Mouse (Mus musculus) ES-Bruce4 (cell line): ENCODE data around the gene Rln3. TPM values are rescaled to one million over a fixed set of nuclear protein-coding genes. Genes with fewer than 3 reads are reported as not detected.

ENCODE experiments used
- H3K27ac ChIP-seq: 2 replicates; pipeline ENCODE4 v1.5.1; 2012; ENCODE audit warnings: low read length, inconsistent platforms; ENCODE audit not compliant: insufficient read depth
- H3K27me3 ChIP-seq: 2 replicates; pipeline ENCODE4 v1.6.1; 2012; ENCODE audit warnings: mild to moderate bottlenecking, low read length, inconsistent platforms; ENCODE audit not compliant: control insufficient read depth, poor library complexity, insufficient read depth, severe bottlenecking
- H3K36me3 ChIP-seq: 2 replicates; pipeline ENCODE4 v1.6.1; 2012; ENCODE audit warnings: inconsistent platforms, mild to moderate bottlenecking, low read length, moderate library complexity; ENCODE audit not compliant: control insufficient read depth, poor library complexity, insufficient read depth, severe bottlenecking
- H3K4me1 ChIP-seq: one replicate; pipeline ENCODE4 v1.8.1; 2011; ENCODE audit warnings: low read length; ENCODE audit not compliant: control insufficient read depth, insufficient read depth
- H3K4me3 ChIP-seq: 2 replicates; pipeline ENCODE4 v1.5.1; 2011; ENCODE audit warnings: low read depth, mild to moderate bottlenecking, low read length
- H3K9ac ChIP-seq: 2 replicates; pipeline ENCODE4 v1.6.1; 2012; ENCODE audit warnings: low read depth, mild to moderate bottlenecking, inconsistent platforms; ENCODE audit not compliant: poor library complexity, severe bottlenecking
- H3K9me3 ChIP-seq: replicated peaks from 2 replicates; pipeline ENCODE4 v1.6.1; 2012; ENCODE audit warnings: mild to moderate bottlenecking, low read length, inconsistent platforms; ENCODE audit not compliant: control insufficient read depth, poor library complexity, insufficient read depth, severe bottlenecking
- CTCF ChIP-seq: IDR thresholded peaks from one replicate; pipeline ENCODE4 v1.8.1; 2011; ENCODE audit warnings: low read depth, low read length
- EP300 ChIP-seq: IDR thresholded peaks from 2 replicates; pipeline ENCODE4 v1.6.1; 2011; ENCODE audit warnings: low read depth, low read length; ENCODE audit not compliant: insufficient read depth
- POLR2A ChIP-seq: IDR thresholded peaks from one replicate; pipeline ENCODE4 v1.8.1; 2011; ENCODE audit warnings: low read length; ENCODE audit not compliant: insufficient read depth
- polyA plus RNA-seq: library from polyadenylated mRNA; stranded (reverse); fragments of >200 nt; gene quantifications from 2 replicates; pipeline ENCODE4 v1.2.4, GENCODE M21; 2011; ENCODE audit warnings: low read depth; ENCODE audit not compliant: missing spikeins, insufficient read depth, insufficient read length

Rln3 gene
- polyA plus RNA-seq, 1 experiment = 1.9 TPM

DNA sequence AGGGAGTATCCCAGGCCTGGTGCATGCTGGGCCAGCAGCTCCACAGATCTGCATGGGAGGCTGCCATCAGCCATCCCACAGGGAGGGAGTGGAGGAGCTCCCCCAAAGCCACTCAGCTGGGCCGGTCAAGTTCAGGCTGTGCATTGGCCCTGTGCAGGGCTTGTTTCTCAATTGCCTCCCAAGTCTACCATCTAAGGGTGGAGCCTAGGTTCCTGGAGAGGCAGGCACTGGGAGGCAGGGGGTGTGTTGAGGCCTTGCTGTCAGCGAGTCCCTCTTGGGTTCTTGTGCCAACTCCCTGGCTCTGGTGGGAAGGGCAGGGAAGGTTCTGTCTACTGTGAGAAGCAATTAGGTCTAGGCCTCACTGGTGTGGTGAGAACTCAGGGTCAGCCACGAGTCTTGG lies 27.1 kb upstream of the Rln3 start:
- H3K9me3 ChIP-seq = no peaks in the 10 kb centered on the region
- H3K27ac ChIP-seq = no peak overlapping the region
- H3K36me3 ChIP-seq = no peaks in the 10 kb centered on the region
- no peaks in the 10 kb centered on the region for H3K27me3 ChIP-seq
- no peak overlapping the region for H3K9ac ChIP-seq
- H3K4me1 ChIP-seq = peaks cover 7% of the 10 kb centered on the region
- no peak overlapping the region for H3K4me3 ChIP-seq
- TF ChIP-seq POLR2A (no peak), CTCF (no peak), EP300 (no peak)

DNA sequence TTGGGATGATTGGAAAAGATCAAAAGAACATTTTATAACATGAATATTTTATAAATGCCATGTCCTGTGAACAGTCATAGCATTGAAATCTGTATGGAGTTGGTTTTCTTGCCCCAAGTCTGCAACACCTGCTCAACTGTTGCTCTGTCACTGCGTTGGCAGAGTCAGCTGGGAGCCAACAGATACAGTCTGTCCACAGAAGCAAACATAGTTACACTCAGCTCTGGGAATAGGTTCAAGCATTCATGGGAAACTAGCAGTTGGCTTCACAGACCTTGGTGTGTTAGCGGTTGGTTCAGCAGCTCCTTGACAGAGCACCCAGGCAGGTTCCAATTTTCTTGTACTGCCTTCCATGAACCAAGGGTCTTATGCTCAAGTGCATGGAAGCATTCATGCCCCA lies 25.9 kb upstream of the Rln3 start:
- TF ChIP-seq CTCF = no peak
- TF ChIP-seq POLR2A = no peak
- no peak for TF ChIP-seq EP300
- H3K9me3 ChIP-seq = no peaks in the 10 kb centered on the region
- no peak overlapping the region for H3K27ac ChIP-seq
- H3K27me3 ChIP-seq = no peaks in the 10 kb centered on the region
- peaks cover 7% of the 10 kb centered on the region for H3K4me1 ChIP-seq
- no peak overlapping the region for H3K4me3 ChIP-seq
- H3K36me3 ChIP-seq = no peaks in the 10 kb centered on the region
- no peak overlapping the region for H3K9ac ChIP-seq

DNA sequence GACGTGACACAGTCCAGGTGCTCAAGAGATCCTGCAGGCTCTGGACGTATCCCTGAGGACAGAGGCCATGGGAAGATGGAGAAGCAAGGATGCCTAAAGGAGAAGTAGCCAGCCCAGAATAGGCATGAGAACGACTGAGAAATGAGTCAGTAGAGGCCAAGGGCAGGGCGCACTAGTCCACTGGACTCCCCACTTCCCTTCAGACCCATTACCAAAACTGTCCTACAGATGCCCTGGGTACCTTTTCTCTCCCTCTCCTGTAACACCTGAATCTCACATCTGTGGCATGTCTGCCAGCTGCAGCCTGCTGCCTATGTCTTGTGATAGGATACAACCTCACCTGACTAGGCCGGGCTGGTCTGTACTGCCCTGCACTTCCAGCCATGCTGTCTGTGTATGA lies 25.4 kb upstream of the Rln3 start:
- H3K27me3 ChIP-seq = no peaks in the 10 kb centered on the region
- no peaks in the 10 kb centered on the region for H3K9me3 ChIP-seq
- H3K4me3 ChIP-seq = no peak overlapping the region
- no peak overlapping the region for H3K27ac ChIP-seq
- H3K36me3 ChIP-seq = no peaks in the 10 kb centered on the region
- no peak overlapping the region for H3K9ac ChIP-seq
- peaks cover 7% of the 10 kb centered on the region for H3K4me1 ChIP-seq
- TF ChIP-seq POLR2A (no peak), EP300 (no peak), CTCF (no peak)

DNA sequence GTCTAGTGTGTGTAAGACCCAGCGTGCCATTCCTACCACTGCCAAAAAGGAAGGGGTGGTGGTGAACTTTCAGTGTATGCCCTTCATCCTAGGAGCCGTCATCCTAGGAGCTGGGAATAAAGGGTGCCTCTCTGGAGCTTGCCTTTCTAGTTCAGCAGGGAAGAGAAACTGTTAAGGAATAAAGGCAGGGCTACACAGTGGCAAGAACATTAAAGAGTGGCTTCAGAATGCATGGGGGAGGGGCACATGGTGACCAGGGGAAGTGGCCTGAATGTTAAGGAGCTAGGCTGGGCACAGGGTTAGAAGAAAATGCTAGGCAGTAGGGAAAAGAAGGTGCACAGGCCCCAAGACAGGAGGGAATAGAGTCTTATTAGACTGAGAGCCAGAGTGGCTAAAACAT lies 24.9 kb upstream of the Rln3 start:
- no peaks in the 10 kb centered on the region for H3K27me3 ChIP-seq
- H3K4me1 ChIP-seq = peaks cover 7% of the 10 kb centered on the region
- TF ChIP-seq CTCF (no peak), POLR2A (no peak), EP300 (no peak)
- H3K27ac ChIP-seq = no peak overlapping the region
- no peak overlapping the region for H3K9ac ChIP-seq
- no peak overlapping the region for H3K4me3 ChIP-seq
- H3K9me3 ChIP-seq = no peaks in the 10 kb centered on the region
- no peaks in the 10 kb centered on the region for H3K36me3 ChIP-seq

DNA sequence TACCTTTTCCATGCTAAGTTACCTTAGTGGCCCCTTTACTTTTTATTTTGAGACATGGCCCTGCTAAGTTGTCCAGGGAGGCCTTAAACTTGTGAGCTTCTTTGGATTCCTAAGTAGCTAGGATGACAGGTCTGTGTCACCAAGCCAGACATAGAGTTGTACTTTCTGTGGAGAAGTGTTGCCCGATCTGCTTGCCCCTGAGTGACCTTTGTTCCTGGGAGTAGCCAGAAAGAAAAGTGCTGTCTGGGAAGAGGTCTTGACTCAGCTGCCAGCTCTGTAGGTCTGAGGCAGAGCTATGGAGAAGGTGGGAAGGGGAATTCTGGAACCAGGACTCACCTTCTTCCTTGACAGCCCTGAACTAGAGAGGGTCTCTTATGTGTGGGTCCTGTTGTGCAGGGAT lies 24.4 kb upstream of the Rln3 start:
- H3K9me3 ChIP-seq = no peaks in the 10 kb centered on the region
- H3K4me1 ChIP-seq = peaks cover 8% of the 10 kb centered on the region
- no peaks in the 10 kb centered on the region for H3K27me3 ChIP-seq
- H3K36me3 ChIP-seq = no peaks in the 10 kb centered on the region
- no peak overlapping the region for H3K9ac ChIP-seq
- no peak overlapping the region for H3K4me3 ChIP-seq
- H3K27ac ChIP-seq = no peak overlapping the region
- TF ChIP-seq POLR2A (no peak), CTCF (no peak), EP300 (no peak)

DNA sequence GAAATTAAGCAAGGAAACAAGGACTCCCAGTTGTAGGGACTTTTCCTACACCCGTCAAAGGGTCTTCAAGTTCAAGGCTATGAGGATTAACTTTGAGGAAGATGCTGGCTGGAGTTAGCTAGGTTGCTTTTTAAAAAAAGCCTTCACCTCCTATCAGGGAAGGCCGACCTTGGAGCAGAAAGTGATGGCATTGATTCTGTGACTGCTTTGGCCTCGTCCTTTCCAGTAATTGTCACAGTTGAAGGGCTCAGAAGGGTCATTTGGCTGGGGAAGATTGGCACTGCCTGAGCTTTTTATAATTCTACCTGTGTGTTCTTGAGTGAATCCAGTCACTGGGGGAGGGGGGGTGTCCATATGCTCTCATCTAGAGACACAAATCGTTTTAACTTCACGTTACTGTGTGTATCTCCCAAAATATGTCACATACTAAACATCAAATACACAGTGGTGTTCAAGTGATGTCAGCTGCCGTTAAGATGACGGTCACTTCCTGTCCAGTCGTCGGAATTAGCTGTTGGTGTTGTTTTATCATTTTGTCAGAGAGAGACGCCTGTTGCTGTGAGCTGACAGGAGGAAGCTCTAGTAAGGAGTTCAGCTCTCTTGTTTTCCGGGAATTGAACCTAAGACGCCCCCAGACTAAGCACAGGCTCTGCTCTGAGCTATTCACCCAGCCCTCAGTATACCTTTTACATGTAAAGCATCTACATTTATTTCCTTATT lies 23.7 kb upstream of the Rln3 start:
- H3K9me3 ChIP-seq = no peaks in the 10 kb centered on the region
- H3K4me3 ChIP-seq = no peak overlapping the region
- no peak overlapping the region for H3K27ac ChIP-seq
- peaks cover 9% of the 10 kb centered on the region for H3K4me1 ChIP-seq
- TF ChIP-seq EP300 = no peak
- TF ChIP-seq CTCF = no peak
- no peak for TF ChIP-seq POLR2A
- no peak overlapping the region for H3K9ac ChIP-seq
- no peaks in the 10 kb centered on the region for H3K36me3 ChIP-seq
- no peaks in the 10 kb centered on the region for H3K27me3 ChIP-seq
